Mouse (Mus musculus) intestine, embryonic 16.5 days (tissue): Measurements from ENCODE around the gene Arhgef33. TPM values are rescaled to one million over a fixed set of nuclear protein-coding genes. Genes with fewer than 3 reads are reported as not detected.
A peak's percentile ranks its signal among the peaks of the same experiment; 100 is the strongest.

Experiments used
- ATAC-seq: fragments of 200-750 bp; cut with Nextera tagmentation; 2 replicates; pipeline ENCODE4 v1.8.0; 2017; ENCODE audit warnings: moderate TSS enrichment, moderate library complexity
- H3K27ac ChIP-seq: fragments of 300-500 bp; sonication (generic); 2 replicates; pipeline ENCODE4 v1.5.1; 2014; ENCODE audit warnings: mild to moderate bottlenecking, low read length
- H3K27me3 ChIP-seq: fragments of 300-500 bp; sonication (generic); replicated peaks from 2 replicates; pipeline ENCODE4 v1.6.1; 2014; ENCODE audit warnings: low read length, control low read depth, mixed read lengths; ENCODE audit not compliant: control insufficient read depth, insufficient read depth
- H3K36me3 ChIP-seq: fragments of 300-500 bp; sonication (generic); 2 replicates; pipeline ENCODE4 v1.6.1; 2014; ENCODE audit warnings: low read length, control low read depth; ENCODE audit not compliant: control insufficient read depth, insufficient read depth
- H3K4me1 ChIP-seq: fragments of 300-500 bp; sonication (generic); 2 replicates; pipeline ENCODE4 v1.6.1; 2014; ENCODE audit warnings: low read length, control low read depth, mixed read lengths; ENCODE audit not compliant: control insufficient read depth, insufficient read depth
- H3K4me2 ChIP-seq: fragments of 300-500 bp; sonication (generic); 2 replicates; pipeline ENCODE4 v1.6.1; 2014; ENCODE audit warnings: low read depth, low read length, control low read depth
- H3K4me3 ChIP-seq: fragments of 300-500 bp; sonication (generic); 2 replicates; pipeline ENCODE4 v1.5.1; 2014; ENCODE audit warnings: mild to moderate bottlenecking, low read length
- H3K9ac ChIP-seq: fragments of 300-500 bp; sonication (generic); 2 replicates; pipeline ENCODE4 v1.6.1; 2014; ENCODE audit warnings: low read depth, low read length
- H3K9me3 ChIP-seq: fragments of 300-500 bp; sonication (generic); 2 replicates; pipeline ENCODE4 v1.6.1; 2016; ENCODE audit warnings: low read length, control low read depth; ENCODE audit not compliant: control insufficient read depth
- WGBS: fragments of 180-500 bp; shearing (Covaris S2); extraction: QIAGEN DNeasy Blood & Tissue Kit; methylation state at CpG from one replicate; pipeline ENCODE4 v1.1.7; 2014; 5-methylcytosine and 5-hydroxymethylcytosine counted together
- polyA plus RNA-seq: library from polyadenylated mRNA; unstranded; fragments of >200 nt; fragmentation: Nextera tagmentation; extraction: Ambion mirVana; gene quantifications from 2 replicates; pipeline ENCODE4 v1.2.1, GENCODE M21; 2015

Gene Arhgef33
- polyA plus RNA-seq, 1 experiment from 2014 or later = 0.33 TPM

GRCm38 (mm10) chr17:80290074-80290657, 17.0 kb upstream of the Arhgef33 start, which contains the start of the genes Morn2 and Dhx57:
Gene Morn2 (plus strand): TSS chr17:80290203.
Gene Dhx57 (minus strand): TSS chr17:80290476.
- peak within 1 kb of the TSS; percentile 89 for H3K27ac ChIP-seq
- peaks cover 5% of the 10 kb centered on the region for H3K4me1 ChIP-seq
- H3K9ac ChIP-seq = peak within 1 kb of the TSS; percentile 91
- H3K4me3 ChIP-seq = peak within 1 kb of the TSS; percentile 96
- peak within 1 kb of the TSS; percentile 58 for H3K4me2 ChIP-seq
- no peaks in the 10 kb centered on the region for H3K27me3 ChIP-seq
- 1% methylated on average over 35 of the region's 35 CpGs for WGBS
- no peaks in the 10 kb centered on the region for H3K36me3 ChIP-seq
- ATAC-seq = peak; percentile 99
- no peaks in the 10 kb centered on the region for H3K9me3 ChIP-seq

DNA sequence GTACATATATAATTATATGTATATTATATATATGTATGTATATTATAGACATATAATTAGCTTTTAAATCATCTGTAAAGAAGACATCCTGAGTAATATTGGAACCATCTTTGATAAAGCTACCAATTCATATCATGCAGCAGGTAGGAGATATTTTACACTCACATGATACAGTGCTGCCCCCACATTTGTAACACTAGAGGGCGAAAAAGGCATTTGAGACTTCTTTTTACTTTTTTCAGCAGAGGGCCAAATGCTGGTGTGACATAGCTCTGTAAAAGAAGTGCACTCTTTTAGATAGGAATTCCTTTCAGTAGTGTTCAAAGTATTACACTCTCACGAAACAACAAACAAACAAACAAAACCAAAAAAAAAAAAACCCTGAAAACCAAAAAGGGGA, 16.1 kb upstream of the Arhgef33 start:
- H3K4me1 ChIP-seq = peaks cover 5% of the 10 kb centered on the region
- no peak overlapping the region for H3K4me2 ChIP-seq
- H3K36me3 ChIP-seq = no peaks in the 10 kb centered on the region
- H3K27ac ChIP-seq = no peak overlapping the region
- H3K4me3 ChIP-seq = no peak overlapping the region
- no peak for ATAC-seq
- H3K9ac ChIP-seq = no peak overlapping the region
- H3K9me3 ChIP-seq = no peaks in the 10 kb centered on the region
- 21% methylated on average over 2 of the region's 2 CpGs for WGBS
- no peaks in the 10 kb centered on the region for H3K27me3 ChIP-seq

DNA sequence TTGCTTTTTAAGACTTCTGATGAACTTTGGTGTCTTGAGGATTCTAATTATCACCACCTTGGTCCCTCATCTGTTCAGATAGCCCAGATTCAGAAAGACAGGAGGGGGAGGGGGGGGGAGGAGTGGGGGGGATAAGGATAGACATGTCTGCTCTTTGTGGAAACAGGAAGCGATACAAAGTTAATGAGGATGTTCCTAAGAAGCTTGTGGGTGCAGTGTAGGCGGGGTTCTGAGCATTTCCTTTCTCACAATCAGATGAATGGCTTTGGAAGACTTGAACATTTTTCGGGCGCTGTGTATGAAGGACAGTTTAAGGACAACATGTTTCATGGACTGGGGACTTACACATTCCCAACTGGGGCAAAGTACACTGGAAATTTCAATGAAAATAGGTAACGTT, 11.9 kb upstream of the Arhgef33 start:
- ATAC-seq = no peak
- Histone ChIP-seq H3K27me3 (no peaks in the 10 kb centered on the region), H3K4me1 (no peaks in the 10 kb centered on the region), H3K4me3 (no peak overlapping the region), H3K4me2 (no peak overlapping the region), H3K9me3 (no peaks in the 10 kb centered on the region), H3K36me3 (no peaks in the 10 kb centered on the region), H3K27ac (no peak overlapping the region), H3K9ac (no peak overlapping the region)
- 80% methylated on average over 5 of the region's 5 CpGs for WGBS

- no peaks in the 10 kb centered on the region for H3K4me1 ChIP-seq
- no peak overlapping the region for H3K4me2 ChIP-seq
- no peak overlapping the region for H3K9ac ChIP-seq
- H3K4me3 ChIP-seq = no peak overlapping the region
- H3K36me3 ChIP-seq = no peaks in the 10 kb centered on the region
- H3K27me3 ChIP-seq = no peaks in the 10 kb centered on the region
- no peak overlapping the region for H3K27ac ChIP-seq
- WGBS = 89% methylated on average over 5 of the region's 5 CpGs
- H3K9me3 ChIP-seq = no peaks in the 10 kb centered on the region
- no peak for ATAC-seq
Measured at GRCm38 (mm10) chr17:80298844-80299243, 8.4 kb upstream of the Arhgef33 start.

GRCm38 (mm10) chr17:80311761-80312160, 4.6 kb downstream of the Arhgef33 start:
- ATAC-seq = no peak
- Histone ChIP-seq H3K9me3 (no peaks in the 10 kb centered on the region), H3K4me2 (no peak overlapping the region), H3K27me3 (no peaks in the 10 kb centered on the region), H3K27ac (no peak overlapping the region), H3K4me1 (no peaks in the 10 kb centered on the region), H3K36me3 (no peaks in the 10 kb centered on the region), H3K4me3 (no peak overlapping the region), H3K9ac (no peak overlapping the region)
- 61% methylated on average over 9 of the region's 9 CpGs for WGBS

DNA sequence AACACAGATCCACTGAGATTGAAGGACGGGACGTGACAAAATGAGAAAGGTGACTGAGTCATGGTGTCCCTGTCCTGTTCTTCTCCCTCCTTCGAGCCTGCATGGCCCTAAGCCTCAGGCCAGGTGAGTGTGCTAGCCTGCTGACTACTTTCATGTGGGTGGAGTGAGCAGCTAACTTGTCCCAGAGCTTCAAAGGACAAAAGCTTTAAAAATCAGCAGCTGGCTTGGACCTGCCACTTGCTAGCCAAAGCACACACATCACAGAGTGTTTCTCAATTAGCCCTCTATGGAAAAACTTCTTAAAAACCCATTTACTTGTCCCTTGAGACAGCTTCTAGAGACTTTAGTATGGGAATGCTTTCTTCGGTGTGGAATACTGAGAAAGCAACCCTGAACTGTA, 5.2 kb downstream of the Arhgef33 start:
- no peak overlapping the region for H3K4me3 ChIP-seq
- H3K9me3 ChIP-seq = no peaks in the 10 kb centered on the region
- H3K9ac ChIP-seq = no peak overlapping the region
- no peaks in the 10 kb centered on the region for H3K4me1 ChIP-seq
- no peaks in the 10 kb centered on the region for H3K36me3 ChIP-seq
- no peak overlapping the region for H3K4me2 ChIP-seq
- ATAC-seq = no peak
- no peaks in the 10 kb centered on the region for H3K27me3 ChIP-seq
- no peak overlapping the region for H3K27ac ChIP-seq
- WGBS = 83% methylated on average over 4 of the region's 4 CpGs

- no peak overlapping the region for H3K27ac ChIP-seq
- H3K9ac ChIP-seq = no peak overlapping the region
- no peak overlapping the region for H3K4me2 ChIP-seq
- H3K9me3 ChIP-seq = no peaks in the 10 kb centered on the region
- no peak for ATAC-seq
- no peaks in the 10 kb centered on the region for H3K36me3 ChIP-seq
- no peaks in the 10 kb centered on the region for H3K4me1 ChIP-seq
- no peak overlapping the region for H3K4me3 ChIP-seq
- 87% methylated on average over 6 of the region's 6 CpGs for WGBS
- no peaks in the 10 kb centered on the region for H3K27me3 ChIP-seq
Measured at GRCm38 (mm10) chr17:80322228-80322627, 15.0 kb downstream of the Arhgef33 start.

GRCm38 (mm10) chr17:80323015-80323414, 15.8 kb downstream of the Arhgef33 start:
- Histone ChIP-seq H3K27ac (no peak overlapping the region), H3K4me2 (no peak overlapping the region), H3K9me3 (no peaks in the 10 kb centered on the region), H3K9ac (no peak overlapping the region), H3K36me3 (no peaks in the 10 kb centered on the region), H3K4me3 (no peak overlapping the region), H3K27me3 (no peaks in the 10 kb centered on the region), H3K4me1 (no peaks in the 10 kb centered on the region)
- no peak for ATAC-seq
- WGBS = 76% methylated on average over 4 of the region's 4 CpGs

GRCm38 (mm10) chr17:80323658-80324057, 16.5 kb downstream of the Arhgef33 start:
- no peak overlapping the region for H3K4me2 ChIP-seq
- ATAC-seq = no peak
- H3K9me3 ChIP-seq = no peaks in the 10 kb centered on the region
- H3K36me3 ChIP-seq = no peaks in the 10 kb centered on the region
- WGBS = 68% methylated on average over 8 of the region's 8 CpGs
- no peaks in the 10 kb centered on the region for H3K4me1 ChIP-seq
- no peak overlapping the region for H3K27ac ChIP-seq
- no peak overlapping the region for H3K9ac ChIP-seq
- H3K27me3 ChIP-seq = no peaks in the 10 kb centered on the region
- no peak overlapping the region for H3K4me3 ChIP-seq

GRCm38 (mm10) chr17:80324521-80324920, 17.3 kb downstream of the Arhgef33 start:
- no peaks in the 10 kb centered on the region for H3K9me3 ChIP-seq
- 82% methylated on average over 7 of the region's 7 CpGs for WGBS

More at GRCm38 (mm10) chr17:80324521-80324920, 17.3 kb downstream of the Arhgef33 start:
- ATAC-seq = no peak
- no peak overlapping the region for H3K4me2 ChIP-seq
- no peaks in the 10 kb centered on the region for H3K4me1 ChIP-seq
- no peak overlapping the region for H3K4me3 ChIP-seq
- H3K36me3 ChIP-seq = no peaks in the 10 kb centered on the region
- H3K9ac ChIP-seq = no peak overlapping the region
- H3K27me3 ChIP-seq = no peaks in the 10 kb centered on the region
- no peak overlapping the region for H3K27ac ChIP-seq
